Mouse (Mus musculus): ENCODE data around the gene Ccr2. TPM values are rescaled to one million over a fixed set of nuclear protein-coding genes. Genes with fewer than 3 reads are reported as not detected.

The Ccr2 gene
- polyA plus RNA-seq (2012; rRNA removed) = 0.55 and 0.86 TPM in 2 replicates

DNA sequence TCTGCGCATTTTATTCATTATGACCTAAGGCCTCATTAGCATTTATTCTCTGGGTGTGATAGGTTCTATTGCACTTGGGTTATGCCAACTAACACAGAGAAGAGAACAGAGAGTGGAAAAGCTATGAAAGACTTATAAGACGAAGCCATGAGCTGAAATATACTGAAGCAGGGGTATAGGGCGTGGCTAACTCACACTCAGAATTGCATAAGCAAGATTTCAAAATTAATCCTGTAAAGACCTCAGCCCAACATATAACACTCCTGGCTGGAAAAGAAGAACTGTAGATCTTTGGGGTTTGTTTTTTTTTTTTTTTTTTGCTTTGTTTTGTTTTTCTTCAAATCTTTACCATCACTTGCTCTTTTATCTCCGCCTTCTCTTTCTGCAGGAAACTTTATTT, at the start of gene Ccr2:
Ccr2 (plus strand) TSS at position 228 of the 400 bp plus-strand sequence.

DNA sequence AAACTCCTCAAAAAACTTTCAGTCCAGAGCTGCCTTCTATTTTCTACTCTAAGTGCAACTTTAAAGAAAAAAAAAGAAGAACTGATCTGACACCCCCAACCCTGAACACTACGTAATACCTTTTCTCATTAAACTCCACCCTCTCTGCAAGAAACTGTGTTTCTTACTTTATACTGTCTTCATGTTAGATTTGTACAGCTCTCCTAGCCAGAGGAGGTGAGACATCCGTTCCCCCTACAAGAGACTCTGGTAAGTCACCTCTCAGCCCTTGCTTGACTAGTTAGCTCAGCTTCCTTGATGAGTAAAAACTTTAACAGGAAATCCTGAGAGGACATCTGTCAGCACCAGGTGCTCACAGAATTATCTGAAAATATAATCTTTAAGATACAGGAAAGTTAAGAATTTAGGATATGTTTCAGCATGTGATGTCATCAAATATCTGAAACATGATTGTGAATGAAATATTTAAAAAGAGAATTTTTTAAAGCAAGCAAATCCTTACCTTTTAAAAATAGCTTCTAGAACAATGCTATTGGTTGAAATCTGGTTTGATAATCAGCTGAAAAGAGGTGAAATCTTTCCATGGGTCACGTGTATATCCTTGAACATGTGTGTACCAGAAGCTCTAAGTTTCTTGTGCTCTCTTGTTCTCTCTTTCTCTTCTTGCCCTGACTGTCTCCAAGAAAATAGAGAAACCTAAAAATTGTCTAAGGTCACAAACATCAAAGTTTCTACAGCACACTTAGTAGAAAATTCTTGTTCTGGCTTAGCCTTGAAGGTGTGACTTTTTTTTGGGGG, 19.8 kb downstream of the Ccr2 start, which contains the start of gene Ccr5:
Ccr5 (plus strand) TSS at position 157 of the 798 bp plus-strand sequence.

Other genes with a start within 250 kb of the Ccr2 start
- gene Xcr1, start 239.9 kb upstream of the Ccr2 start, polyA plus RNA-seq (2012; rRNA removed) = not detected in 2 replicates
- 1.4 and 1.8 TPM in 2 replicates for gene Ccr1, start 133.3 kb upstream of the Ccr2 start, polyA plus RNA-seq (2012; rRNA removed)
- not detected in 2 replicates for gene Ccr1l1, start 123.5 kb upstream of the Ccr2 start, polyA plus RNA-seq (2012; rRNA removed)
- 0.01 TPM in 1 of 2 replicates, not detected in the other for gene Ccr3, start 80.0 kb upstream of the Ccr2 start, polyA plus RNA-seq (2012; rRNA removed)
- gene Ccr5, start 19.6 kb downstream of the Ccr2 start, polyA plus RNA-seq (2012; rRNA removed) = 1.7 and 2.0 TPM in 2 replicates
- gene 2010315B03Rik, start 210.7 kb downstream of the Ccr2 start, polyA plus RNA-seq (2012; rRNA removed) = 10.8 and 11.2 TPM in 2 replicates